Comparison of ENCODE assay signal across 30 mouse cellular contexts in genomic region chr11:74800658-74801057, GRCm38 (mm10). TPM values are rescaled to one million over a fixed set of nuclear protein-coding genes. Genes with fewer than 3 reads are reported as not detected.
DNase-seq lines count a peak whose midpoint lies in the region; ATAC-seq and TF ChIP-seq lines count a peak whose summit lies in the region.
"Had no signal": no experiment of that assay in that cellular context is flagged by ENCODE, and none has a peak within 500 bp of the region (broad histone marks: within the 10 kb centered on the region; RNA-seq: fewer than 3 reads in every experiment).

No protein-coding gene starts in this region.

- no peak overlapping the region for H3K27ac ChIP-seq in lung, postnatal 0 days (ENCODE audit: low read length)
- H3K27ac ChIP-seq: embryonic facial prominence, embryonic 15.5 days; forebrain, embryonic 15.5 days; heart, adult 2 months; hindbrain, embryonic 15.5 days; intestine, embryonic 15.5 days; kidney, postnatal 0 days; liver, embryonic 12.5 days; macrophage; midbrain, embryonic 10.5 days; stomach, postnatal 0 days had no signal

- DNase-seq in adrenal gland, postnatal 14 days = peak; percentile 14
- no peak for DNase-seq in adrenal gland, postnatal 10 days
- DNase-seq in lung, postnatal 0 days (ENCODE audit: low spot score) = peak; percentile 26
- no peak for DNase-seq in lung, postnatal 14 days
- DNase-seq in A20 (ENCODE audit: low read depth, low spot score) = peak; percentile 30
- DNase-seq in brain, embryonic 14.5 days (ENCODE audit: low read depth) = peak; percentile 43
- no peak for DNase-seq in c-Kit-positive CD71-positive TER-119-positive erythroid progenitor cells, embryonic 14.5 days (ENCODE audit: low spot score)
- DNase-seq: cerebellum, adult 18-20 months; cerebellum, postnatal 10 days; gastrocnemius, postnatal 25 days; heart, adult 2 months; heart, postnatal 4 days; kidney, adult 8-10 months; kidney, postnatal 4 days; left cerebral cortex, postnatal 4 days; liver, postnatal 0 days; thymus, adult 18-20 months; thymus, postnatal 36 days had no signal

- no peak overlapping the region for H3K4me2 ChIP-seq in lung, postnatal 0 days (replicated peaks; ENCODE audit: low read depth, low read length)
- H3K4me2 ChIP-seq: embryonic facial prominence, embryonic 15.5 days; forebrain, embryonic 15.5 days; heart, embryonic 12.5 days; hindbrain, embryonic 15.5 days; intestine, embryonic 15.5 days; liver, embryonic 12.5 days had no signal

- no peaks in the 10 kb centered on the region for H3K27me3 ChIP-seq in lung, postnatal 0 days (replicated peaks; ENCODE audit: insufficient read depth, low read length)
- H3K27me3 ChIP-seq: embryonic facial prominence, embryonic 15.5 days; forebrain, embryonic 15.5 days; heart, embryonic 12.5 days; hindbrain, embryonic 15.5 days; intestine, embryonic 15.5 days; liver, embryonic 12.5 days; Patski had no signal

- no peaks in the 10 kb centered on the region for H3K9me3 ChIP-seq in lung, postnatal 0 days (ENCODE audit: low read length)
- H3K9me3 ChIP-seq: embryonic facial prominence, embryonic 15.5 days; forebrain, embryonic 15.5 days; heart, embryonic 12.5 days; hindbrain, embryonic 15.5 days; intestine, embryonic 15.5 days; liver, embryonic 12.5 days; midbrain, embryonic 10.5 days had no signal

- no peak overlapping the region for H3K9ac ChIP-seq in lung, postnatal 0 days (replicated peaks; ENCODE audit: low read depth)
- H3K9ac ChIP-seq: embryonic facial prominence, embryonic 15.5 days; forebrain, embryonic 15.5 days; heart, embryonic 12.5 days; hindbrain, embryonic 15.5 days; intestine, embryonic 15.5 days; liver, embryonic 12.5 days; liver, postnatal 0 days had no signal

- H3K4me3 ChIP-seq in lung, postnatal 0 days (ENCODE audit: low read depth, low read length) = no peak overlapping the region
- H3K4me3 ChIP-seq: embryonic facial prominence, embryonic 15.5 days; forebrain, embryonic 15.5 days; heart, adult 2 months; heart, embryonic 12.5 days; hindbrain, embryonic 15.5 days; intestine, embryonic 15.5 days; liver, embryonic 12.5 days; midbrain, embryonic 10.5 days had no signal

- WGBS in lung, postnatal 0 days = 74% methylated on average over 4 of the region's 4 CpGs

- TF ChIP-seq POLR2A in brain, embryonic 14.5 days (IDR thresholded peaks at IDR 0.05; ENCODE audit: borderline replicate concordance, extremely low read depth, insufficient read depth, insufficient read length, poor library complexity, severe bottlenecking) = no peak

- ATAC-seq in lung, postnatal 0 days = no peak
- ATAC-seq in erythroid progenitor cell, adult 5-6 weeks (replicated peaks; ENCODE audit: low FRiP score, poor library complexity, severe bottlenecking) = no peak
- ATAC-seq: forebrain, embryonic 15.5 days; intestine, embryonic 15.5 days; liver, embryonic 12.5 days; liver, postnatal 0 days; Patski had no signal

- 0 out of 2 replicates have a peak, but pooled peaks cover 3% of the 10 kb centered on the region for H3K36me3 ChIP-seq in lung, postnatal 0 days (ENCODE audit: insufficient read depth, low read length)

- no peaks in the 10 kb centered on the region for H3K4me1 ChIP-seq in lung, postnatal 0 days (ENCODE audit: insufficient read depth, low read depth, low read length)
- H3K4me1 ChIP-seq: embryonic facial prominence, embryonic 15.5 days; forebrain, embryonic 15.5 days; hindbrain, embryonic 15.5 days; intestine, embryonic 15.5 days; liver, embryonic 12.5 days; midbrain, embryonic 10.5 days had no signal

- TF ChIP-seq CTCF in lung, postnatal 0 days (IDR thresholded peaks at IDR 0.05) = no peak
- no peak for TF ChIP-seq CTCF in brain, embryonic 14.5 days (IDR thresholded peaks at IDR 0.05; ENCODE audit: borderline replicate concordance, extremely low read depth, insufficient read depth, insufficient read length)

- TF ChIP-seq EP300 in lung, postnatal 0 days (IDR thresholded peaks at IDR 0.05) = no peak

RNA-seq across cellular contexts. Expression of gene Mettl16, which starts 30.0 kb away (rescaled TPM):
- 24.1 and 29.2 TPM in 2 replicates for total RNA-seq in adrenal gland, postnatal 14 days (2021)
- total RNA-seq in adrenal gland, postnatal 10 days (2021) = 10 to 100 TPM; 19.3 to 21.3 TPM
- 13.7 and 18.1 TPM in 2 replicates for polyA plus RNA-seq in lung, postnatal 0 days (2015; fragmentation: Nextera tagmentation; extraction: Ambion mirVana)
- polyA plus RNA-seq in brain, embryonic 14.5 days (2012; rRNA removed) = 13.5 and 18.5 TPM in 2 replicates
- total RNA-seq in erythroid progenitor cell, adult 5-6 weeks (2015; ENCODE audit: low replicate concordance) = 2.5 and 5.0 TPM in 2 replicates
- total RNA-seq in erythroid progenitor cell, adult 5-6 weeks (2017; ENCODE audit: low replicate concordance) = 3.1 and 5.4 TPM in 2 replicates

RNA-seq across cellular contexts. Expression of gene Mnt, which starts 30.1 kb away (rescaled TPM):
- total RNA-seq in adrenal gland, postnatal 14 days (2021) = 22.8 and 29.9 TPM in 2 replicates
- total RNA-seq in adrenal gland, postnatal 10 days (2021) = 10 to 100 TPM; 19.1 to 20.6 TPM
- polyA plus RNA-seq in lung, postnatal 0 days (2015; fragmentation: Nextera tagmentation; extraction: Ambion mirVana) = 4.7 and 4.9 TPM in 2 replicates
- polyA plus RNA-seq in brain, embryonic 14.5 days (2012; rRNA removed) = 21.5 and 33.4 TPM in 2 replicates
- total RNA-seq in erythroid progenitor cell, adult 5-6 weeks (2015; ENCODE audit: low replicate concordance) = 3.8 and 5.4 TPM in 2 replicates
- 1.4 and 3.5 TPM in 2 replicates for total RNA-seq in erythroid progenitor cell, adult 5-6 weeks (2017; ENCODE audit: low replicate concordance)

Comparison
In these comparisons a context has a peak if more than half of its experiments do, and no peak if none do; other contexts are left out.
1. DNase-seq: peak in adrenal gland, postnatal 14 days (single experiment), lung, postnatal 0 days (single experiment), A20 (single experiment) and brain, embryonic 14.5 days (single experiment); none in adrenal gland, postnatal 10 days (single experiment), lung, postnatal 14 days (single experiment) and c-Kit-positive CD71-positive TER-119-positive erythroid progenitor cells, embryonic 14.5 days (single experiment).